Mouse (Mus musculus): ENCODE data around the gene Nudt1.
"Not testable (repeated sequence)": the region's sequence is repeated elsewhere in the genome, so short reads cannot be mapped to it uniquely, and the experiment has no call there.

The Nudt1 gene

DNA sequence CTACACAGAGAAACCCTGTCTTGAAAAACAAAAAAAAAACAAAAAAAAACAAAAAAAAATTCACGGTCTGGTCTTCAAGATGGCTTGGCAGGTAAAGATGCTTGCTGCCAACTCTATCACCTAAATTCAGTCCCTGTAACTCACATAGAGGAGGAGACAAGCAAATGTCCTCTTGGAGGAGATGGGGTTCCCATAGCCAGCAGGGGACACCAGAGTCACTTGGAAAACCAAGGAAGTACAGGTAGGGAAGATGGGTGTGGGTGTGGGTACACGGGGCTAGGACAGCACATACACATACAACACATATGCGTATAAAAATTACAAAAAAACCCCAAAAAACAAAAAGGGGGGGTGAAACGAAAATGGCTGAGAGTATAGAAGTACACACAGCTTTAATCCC lies 21.4 kb downstream of the Nudt1 start:
- DNase-seq (ENCODE audit: low spot score), result no peak

DNA sequence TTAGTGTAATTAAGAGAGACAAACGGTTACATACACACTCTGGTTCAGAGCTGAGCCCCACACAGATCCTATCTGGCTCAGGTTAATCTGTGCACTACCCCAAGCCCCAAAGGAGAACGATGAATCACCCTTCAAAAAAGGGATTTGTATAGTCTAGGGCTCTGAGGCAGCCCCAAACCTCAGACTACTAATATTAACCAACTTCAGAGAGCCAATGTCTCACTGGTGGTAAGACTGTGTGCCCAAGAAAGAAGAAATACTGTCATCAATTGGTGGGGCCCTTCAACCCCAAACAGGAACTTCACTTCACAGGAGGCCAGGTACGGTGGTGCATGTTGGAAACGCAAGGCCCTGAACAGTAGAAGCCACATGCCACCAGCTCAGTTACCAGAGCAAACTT lies 23.8 kb downstream of the Nudt1 start:
- no peak for DNase-seq (ENCODE audit: low spot score)

DNA sequence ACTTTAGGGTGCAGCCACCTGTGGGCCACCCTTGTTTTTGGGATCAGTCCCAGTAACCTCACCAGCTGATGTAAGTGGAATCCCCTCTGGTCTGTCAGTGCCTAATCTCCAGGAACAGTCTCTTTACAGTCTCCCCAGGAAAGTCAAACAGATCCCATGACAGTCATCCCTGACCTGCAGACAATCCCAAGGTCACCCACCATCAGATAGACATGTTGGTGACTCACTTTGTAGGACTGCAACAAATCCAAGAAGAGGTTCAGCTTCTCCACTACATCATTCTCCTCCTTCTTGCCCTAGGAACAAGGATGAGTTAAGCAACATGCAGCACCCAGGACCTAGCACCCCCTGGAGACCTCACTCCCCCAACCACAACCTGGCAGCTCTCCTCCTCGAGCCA lies 24.6 kb downstream of the Nudt1 start:
- no peak for DNase-seq (ENCODE audit: low spot score)

DNA sequence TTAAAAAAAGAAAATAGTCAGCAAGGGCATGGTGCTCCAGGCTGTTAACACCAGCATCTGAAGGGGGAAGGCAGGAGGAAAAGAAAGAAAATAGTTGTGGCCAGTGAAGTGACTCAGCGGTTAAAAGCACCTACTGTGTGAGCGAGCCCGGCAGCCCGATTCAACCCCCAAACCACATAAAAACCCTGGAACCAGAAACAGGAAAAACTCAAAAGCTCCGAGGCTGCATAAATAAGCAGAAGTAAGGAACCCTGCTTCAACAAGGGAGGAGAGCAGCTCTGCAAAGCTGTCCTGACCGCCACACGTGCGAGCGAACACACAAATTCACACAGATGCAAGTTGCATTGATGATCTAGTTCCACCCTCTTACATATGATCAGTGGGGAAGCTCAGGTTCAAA lies 28.4 kb downstream of the Nudt1 start:
- no peak for DNase-seq (ENCODE audit: low spot score)

DNA sequence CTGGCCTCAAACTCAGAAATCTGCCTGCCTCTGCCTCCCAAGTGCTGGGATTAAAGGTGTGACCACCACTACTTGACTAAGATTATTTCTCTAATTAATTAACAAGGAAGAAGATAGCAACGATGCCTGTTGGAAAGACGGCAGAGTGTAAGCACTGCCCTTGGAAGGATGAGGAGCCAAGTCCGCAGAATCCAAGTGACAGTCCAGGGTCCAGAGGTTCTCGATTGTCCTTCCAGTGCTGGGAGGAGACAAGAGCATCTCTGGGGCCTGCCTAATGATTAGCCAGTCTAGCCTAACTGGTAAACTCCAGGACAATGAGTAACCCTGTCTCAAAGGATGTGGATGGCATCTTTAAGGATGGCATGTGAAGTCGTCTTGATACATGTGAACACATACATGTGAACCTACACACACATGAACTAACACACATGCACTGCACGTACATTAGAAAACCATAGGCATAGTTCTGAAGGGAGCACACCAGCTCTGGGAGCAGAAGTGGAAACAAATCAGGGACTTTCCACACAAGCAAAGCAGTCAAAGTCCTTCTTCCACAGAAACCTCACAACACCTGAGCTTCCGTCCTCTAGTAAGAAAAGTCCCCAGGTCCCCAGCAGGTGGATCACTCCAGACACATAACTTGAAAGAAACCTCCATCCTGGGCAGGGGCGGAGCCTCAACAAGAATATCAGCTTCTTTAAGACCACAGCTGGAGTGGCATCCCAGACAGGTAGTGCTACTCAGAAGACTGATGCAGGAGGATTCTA lies 29.5 kb downstream of the Nudt1 start:
- no peak for DNase-seq (ENCODE audit: low spot score)

DNA sequence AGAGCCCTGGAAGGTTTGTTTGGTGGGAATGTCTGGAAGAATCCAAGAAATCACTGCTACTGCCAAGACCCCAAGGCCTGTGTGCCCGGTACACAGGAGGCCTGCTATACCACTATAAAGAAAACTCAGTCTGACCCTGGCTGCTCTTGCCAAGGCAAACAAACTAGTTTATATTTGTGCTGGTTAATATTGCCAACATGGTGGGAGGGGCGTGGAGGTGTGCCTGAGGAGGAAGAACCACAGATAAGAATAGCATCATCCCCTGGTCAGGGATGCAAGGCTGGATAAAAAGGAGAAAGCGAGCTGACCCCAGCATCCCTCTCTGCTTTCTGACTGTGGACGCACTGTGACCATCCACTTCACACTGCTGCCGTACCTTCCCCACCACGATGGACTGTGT lies 30.9 kb downstream of the Nudt1 start:
- DNase-seq (ENCODE audit: low spot score), result no peak

DNA sequence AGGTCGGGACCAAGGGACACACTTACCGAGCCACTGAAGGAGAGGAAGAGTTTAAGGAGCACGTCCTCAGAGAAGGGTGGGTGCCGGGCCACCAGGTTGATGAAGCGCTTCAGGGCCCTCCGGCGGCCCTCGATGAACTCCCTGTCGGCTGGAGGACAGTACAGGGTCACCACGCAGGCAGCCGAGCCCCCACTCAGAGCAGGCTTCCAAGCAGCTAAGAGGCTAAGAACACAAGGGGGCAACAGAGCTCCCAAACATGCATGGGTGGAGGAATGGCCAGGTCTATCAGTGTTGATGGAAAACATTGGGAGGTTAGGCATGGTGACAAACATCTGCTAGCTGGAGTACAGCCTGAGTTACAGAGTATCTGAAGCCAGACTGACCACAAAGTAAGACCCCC lies 34.5 kb downstream of the Nudt1 start:
- DNase-seq (ENCODE audit: low spot score), result no peak

DNA sequence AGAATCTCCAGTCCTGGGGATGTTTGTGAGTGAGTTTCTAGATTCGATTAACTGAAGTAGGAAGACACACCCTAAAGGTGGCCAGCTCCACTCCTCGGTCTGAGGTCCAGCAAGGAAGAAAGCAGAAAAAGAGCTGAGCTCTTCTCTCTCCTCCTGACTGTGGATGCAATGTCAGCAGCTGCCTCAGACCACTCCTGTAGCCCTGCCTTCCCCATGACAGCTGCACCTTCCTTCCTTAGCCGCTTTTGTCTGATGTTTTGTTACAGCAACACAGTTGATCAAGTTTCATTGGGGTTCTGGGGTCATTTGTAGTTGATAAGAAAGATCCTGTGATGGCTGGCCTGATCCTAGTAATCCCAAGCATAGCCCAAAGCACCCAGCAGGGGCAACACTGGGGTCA lies 36.0 kb downstream of the Nudt1 start:
- DNase-seq (ENCODE audit: low spot score), result no peak

DNA sequence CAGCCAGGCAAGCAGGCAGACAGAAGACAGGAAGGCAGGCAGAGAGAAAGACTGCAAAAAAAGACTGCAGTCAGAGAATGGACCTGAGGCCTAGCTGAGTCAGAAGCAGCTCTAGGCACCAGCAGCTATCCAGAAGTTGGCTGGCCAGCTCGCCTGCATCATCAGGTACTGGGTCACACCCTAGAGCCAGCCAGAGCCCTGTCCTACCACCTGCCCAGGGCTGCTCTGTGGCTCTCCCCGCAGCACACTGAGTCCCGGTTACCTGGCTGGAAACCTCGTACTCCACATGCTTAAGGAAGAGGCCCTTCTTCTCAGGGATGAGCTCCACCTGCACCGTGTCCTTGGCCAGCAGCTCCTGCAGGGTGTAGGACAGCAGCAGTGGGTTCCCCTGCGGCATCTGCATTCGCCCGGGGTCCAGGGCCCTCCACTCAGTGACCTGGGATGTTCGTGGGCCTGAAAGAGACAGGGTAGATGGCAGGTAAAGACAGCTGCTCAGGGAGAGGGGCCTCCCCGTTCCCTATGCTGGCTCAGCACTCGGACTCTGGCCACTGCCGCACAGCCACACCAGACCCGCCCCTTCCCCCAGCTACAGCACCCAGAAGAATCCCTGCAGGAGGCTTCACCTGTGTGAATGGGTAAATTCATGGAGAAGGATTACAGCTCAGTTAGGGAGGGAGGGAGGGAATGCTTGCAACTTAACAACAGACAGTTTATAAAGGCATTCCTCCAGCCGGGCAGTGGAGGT lies 38.6 kb downstream of the Nudt1 start:
- DNase-seq (ENCODE audit: low spot score), result no peak

DNA sequence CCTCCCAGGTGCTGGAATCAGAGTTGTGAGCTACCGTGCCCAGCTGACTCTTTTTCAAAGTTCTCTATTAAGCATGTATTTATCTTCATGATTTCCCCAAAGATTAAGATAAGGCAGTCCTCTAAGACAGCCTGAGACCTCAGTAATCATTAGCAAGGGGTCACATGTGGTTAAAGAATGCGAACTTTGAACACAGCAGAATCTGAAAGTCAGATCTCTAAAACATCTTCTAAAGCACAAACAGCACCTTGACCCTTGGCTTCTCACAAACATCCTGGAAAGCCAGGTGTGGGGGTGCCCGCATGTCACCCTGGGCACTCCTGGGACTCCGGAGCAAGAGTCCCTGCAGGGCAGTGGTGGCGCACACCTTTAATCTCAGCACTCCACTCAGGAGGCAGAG lies 43.0 kb downstream of the Nudt1 start:
- no peak for DNase-seq (ENCODE audit: low spot score)

DNA sequence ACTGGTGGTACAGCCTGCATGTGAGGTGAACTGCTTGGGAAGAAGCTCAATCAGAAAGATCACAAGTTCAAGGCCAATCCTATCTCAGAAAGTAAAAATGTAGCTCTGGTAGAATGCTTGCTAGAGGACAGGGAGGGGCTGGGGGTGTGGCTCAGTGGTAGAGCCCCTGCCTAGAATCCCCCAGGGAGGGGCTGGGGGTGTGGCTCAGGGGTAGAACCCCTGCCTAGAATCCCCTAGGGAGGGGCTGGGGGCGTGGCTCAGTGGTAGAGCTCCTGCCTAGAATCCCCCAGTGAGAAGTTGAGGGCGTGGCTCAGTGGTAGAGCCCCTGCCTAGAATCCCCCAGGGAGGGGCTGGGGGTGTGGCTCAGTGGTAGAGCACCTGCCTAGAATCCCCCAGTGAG lies 46.7 kb downstream of the Nudt1 start:
- DNase-seq (ENCODE audit: low spot score), result not testable (repeated sequence)

DNA sequence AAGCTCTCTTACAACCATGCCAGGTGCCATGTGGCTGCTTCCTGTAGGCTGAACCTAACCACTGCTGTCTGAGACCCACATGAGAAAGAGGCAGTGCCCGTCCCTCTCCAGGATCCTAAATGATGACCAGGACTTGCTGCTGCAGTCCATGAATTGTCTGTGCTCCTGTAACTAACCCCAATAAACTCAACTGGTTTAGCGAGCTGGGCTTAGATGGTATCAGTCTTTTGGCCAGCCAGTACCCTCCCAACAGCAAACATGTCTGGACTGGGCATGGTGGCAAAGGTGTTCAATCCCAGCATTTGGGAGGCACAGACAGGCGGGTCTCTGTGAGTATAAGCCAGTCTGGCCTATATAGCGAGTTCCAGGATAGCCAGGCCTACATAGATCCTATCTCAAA lies 47.5 kb downstream of the Nudt1 start:
- no peak for DNase-seq (ENCODE audit: low spot score)

DNA sequence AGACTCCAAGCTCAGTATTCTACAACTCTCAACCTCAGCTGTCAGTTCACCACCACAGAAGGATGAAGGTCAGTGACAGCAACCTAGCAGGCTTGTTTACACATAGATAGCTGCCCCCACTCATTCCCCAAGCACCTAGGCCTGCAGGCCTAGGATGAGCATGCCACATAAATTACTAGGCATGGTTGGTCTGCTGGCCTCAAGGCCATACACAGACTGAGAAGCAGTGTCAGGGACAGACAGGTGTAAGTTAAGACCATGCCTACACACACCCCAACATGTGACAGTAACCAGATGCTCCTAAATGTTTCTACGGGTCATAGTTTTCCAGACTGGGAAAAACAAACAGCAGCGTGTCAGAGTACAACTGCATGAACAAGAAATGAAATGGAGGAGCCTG lies 48.0 kb downstream of the Nudt1 start:
- DNase-seq (ENCODE audit: low spot score), result no peak

DNA sequence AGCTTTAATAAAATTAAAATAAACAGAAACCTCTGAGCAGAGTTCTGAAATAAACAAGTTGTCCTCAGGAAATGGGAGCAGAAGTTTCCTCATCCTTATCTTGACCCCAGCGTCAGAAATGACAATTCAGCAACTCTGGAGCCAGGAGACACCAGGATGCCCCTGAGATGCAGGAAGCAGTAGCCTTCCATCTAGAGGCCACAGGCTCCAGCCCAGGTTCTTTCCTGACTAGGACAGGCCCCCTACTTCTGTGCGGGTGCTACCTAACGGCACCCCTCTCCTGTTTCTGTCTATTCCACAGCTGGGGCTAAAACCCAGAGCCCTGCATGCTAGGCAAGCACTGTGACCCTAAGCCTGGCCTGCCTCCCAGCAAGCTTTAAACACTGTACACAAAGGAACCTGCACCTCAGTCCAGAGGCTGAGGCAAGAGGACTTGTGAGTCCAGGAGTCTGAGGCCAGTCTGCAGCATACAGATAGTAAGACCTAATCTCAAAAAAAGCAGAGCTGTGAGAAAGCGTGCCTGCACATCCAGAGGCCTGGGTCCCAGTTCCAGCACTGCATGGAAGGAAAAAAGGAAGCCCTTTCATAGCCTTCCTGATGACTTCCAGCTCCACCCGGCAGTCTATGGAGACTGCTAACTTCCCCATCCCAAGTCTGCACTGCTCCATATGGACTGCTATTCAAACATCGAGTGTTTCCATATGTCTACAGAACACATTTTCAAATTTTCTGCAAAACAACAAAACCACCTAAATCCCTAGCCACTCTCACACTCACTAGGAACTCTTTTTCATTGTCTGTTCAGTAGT lies 49.2 kb downstream of the Nudt1 start:
- DNase-seq (ENCODE audit: low spot score), result peak; percentile 61

DNA sequence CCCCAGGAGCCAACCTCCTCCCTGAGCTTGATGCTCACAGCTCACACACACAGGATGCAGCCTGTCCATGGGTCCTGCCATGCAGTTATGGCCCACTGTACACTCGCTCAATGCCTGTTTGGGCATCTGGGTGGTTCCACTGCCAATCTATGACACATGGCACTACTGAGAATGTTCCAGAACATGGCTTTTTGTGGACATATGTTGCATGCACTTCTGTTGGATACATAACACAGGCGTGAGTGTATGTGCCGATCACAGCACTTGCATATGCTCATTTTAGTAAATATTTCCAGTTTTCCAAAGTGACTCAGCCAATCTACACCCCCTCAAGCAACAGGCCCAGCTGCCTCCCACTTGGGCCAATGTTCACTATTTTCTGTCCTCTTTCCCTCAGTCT lies 50.2 kb downstream of the Nudt1 start:
- no peak for DNase-seq (ENCODE audit: low spot score)

DNA sequence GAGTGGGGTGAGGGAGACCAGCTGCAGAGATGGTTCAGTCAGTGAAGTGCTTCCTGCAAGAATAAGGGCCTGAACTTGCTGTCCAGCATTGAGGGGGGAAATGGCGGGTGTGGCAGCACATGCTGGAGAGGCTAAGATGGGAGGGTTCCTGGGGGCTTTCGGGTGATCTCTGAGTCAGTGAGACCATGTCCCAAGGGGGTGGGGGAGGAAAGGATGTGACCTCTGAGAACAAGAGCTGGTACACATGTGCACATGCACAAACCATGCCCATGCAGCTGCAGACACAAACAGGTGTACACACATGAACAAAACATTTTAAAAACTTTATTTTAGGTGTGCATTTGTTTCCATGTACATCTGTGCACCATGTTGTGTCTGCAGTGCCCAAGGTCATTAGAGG lies 52.3 kb downstream of the Nudt1 start:
- no peak for DNase-seq (ENCODE audit: low spot score)

DNA sequence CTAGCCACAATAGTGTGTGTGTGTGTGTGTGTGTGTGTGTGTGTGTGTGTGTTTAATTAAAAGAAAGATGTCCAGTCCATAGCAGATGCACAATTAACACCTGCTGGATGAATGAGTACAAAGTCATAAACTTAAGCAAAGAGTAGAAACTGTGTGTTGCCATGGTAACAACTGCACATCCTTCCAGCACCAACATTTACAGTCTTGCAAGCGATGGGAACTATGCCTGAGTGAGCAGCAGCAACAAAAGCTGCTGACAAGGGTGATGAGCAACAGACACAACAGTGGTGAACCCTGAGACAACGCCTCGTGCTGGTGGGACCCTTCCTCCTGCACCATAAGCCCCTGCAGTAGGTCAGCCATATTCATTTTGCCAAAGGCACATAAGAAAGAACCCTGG lies 52.8 kb downstream of the Nudt1 start:
- no peak for DNase-seq (ENCODE audit: low spot score)

DNA sequence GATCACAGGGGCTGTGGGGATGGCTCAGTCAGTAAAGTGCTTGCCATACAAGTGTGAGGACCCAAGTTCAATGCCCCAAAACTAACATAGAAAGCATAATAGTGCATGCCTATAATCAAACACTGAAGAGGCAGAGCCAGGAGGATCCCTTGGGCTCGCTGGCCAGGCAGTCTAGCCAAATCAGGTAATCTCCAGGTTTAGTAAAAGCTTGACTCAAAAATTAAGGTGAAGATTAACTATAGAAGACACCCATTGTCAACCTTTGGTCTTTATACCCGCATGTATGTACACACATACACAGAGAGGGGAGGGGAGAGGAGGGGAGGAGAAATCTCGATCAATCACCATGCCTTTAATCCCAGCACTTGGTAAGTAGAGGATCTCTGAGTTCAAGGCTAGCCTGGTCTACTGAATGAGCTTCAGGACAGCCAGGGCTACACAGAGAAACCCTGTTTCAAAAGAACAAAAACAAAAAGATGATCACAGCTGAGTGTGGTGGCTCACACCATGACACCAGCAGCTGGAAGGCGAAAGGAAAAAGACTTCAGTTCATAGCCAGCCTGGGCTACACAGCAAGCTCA lies 53.9 kb downstream of the Nudt1 start:
- no peak for DNase-seq (ENCODE audit: low spot score)

DNA sequence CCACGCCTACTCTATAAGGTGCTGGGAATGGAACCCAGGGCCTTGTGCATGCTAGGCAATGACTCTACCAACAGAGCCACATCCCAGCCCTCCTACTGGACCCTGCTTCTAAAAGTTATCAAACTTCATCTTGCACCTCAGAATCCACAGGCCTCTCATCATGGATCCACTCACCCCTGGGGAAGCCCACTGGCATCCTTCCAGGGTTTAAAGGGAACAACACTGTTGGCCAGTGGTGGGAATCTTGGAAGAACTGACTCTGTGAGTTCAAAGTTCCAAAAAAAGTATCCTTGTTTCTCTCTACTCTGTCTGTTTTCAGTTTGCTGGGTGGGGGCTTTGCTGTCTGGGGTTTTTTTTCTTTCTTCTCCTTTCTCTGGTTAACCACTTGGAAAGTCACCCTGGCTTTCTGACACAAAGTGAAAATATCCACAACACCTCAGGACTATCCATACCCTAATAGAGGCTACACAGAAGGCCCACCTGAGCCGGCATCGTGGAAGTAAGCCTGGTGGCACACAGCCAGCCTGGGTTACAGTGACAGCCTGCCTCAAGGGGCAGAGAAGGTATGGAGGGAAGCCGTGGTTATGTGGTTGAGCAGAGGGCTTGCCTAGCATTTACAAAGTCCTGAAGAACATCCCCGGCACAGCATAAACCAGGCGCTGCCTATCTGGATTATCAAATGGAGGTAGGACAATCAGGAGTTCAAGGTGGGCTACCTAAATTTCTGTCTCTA lies 56.8 kb downstream of the Nudt1 start:
- DNase-seq (ENCODE audit: low spot score), result peak; percentile 58

DNA sequence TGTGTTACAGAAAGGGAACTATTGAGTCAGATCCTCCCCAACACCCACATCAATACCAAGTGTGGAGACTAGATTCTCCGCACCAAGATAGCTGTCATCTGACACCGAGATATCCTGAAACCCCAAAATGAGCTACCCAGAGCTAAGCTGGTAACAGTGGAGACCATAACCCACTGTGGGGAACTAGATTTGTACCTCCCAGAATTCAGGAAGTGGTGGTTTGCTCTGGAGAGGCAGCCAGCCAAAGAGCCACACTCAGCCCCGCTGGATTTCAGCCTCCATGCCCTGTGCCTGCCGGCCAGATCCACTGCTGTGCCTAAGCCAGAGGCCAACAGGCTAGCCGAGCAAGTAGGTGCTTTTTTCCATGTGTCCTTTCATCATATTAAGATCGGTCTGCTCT lies 57.8 kb downstream of the Nudt1 start:
- DNase-seq (ENCODE audit: low spot score), result no peak

DNA sequence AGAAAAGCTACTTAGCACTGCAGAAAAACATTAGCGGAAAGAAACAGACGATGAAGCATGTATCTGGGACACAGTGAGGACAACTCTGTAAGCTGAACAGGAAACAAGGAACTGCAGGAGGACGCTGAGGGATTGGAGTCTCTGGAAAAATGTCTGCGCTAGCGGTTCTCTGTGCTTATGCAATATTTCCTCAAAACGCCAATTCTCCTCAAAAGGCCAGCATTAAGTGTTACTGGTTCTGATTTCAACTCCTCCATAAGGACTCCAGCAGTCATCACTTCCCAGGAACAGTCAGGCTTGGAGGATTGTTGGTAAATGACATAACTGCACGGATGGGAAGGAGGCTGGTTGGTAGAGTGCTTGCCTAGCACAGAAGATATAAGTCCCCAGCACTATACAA lies 59.7 kb downstream of the Nudt1 start:
- DNase-seq (ENCODE audit: low spot score), result no peak

DNA sequence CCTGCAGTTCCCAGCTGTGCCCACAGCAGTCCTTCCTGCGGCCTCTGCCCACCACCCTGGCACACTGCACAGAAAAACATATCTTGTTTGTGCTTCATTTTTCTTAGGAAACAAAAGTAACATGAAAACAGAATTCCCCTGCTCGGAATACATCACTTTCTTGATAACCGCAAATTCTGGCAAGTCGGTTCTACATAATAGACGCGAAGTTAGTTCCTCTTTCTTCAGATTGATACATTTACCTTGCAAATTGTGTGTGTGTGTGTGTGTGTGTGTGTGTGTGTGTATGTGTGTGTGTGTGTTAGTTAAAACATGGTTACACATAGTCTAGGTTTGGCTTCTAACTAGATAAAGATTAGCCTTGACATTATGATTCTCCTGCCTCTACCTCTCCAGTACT lies 61.2 kb downstream of the Nudt1 start:
- DNase-seq (ENCODE audit: low spot score), result no peak
